Mouse (Mus musculus) T-helper 1 cell (primary cell): ENCODE measurements at regions not wholly inside any gene's neighbourhood (a gene's known extent, or its start where the extent isn't known, plus 50 kb on each side); places are given as distances from the start of the nearest gene placed in this dataset.

Experiments used
- in situ Hi-C: fragments of 300-600 bp; cut with MboI, MseI; formaldehyde crosslinking; loops from one replicate; pipeline ENCODE4 v1.15.1; 2025; ENCODE audit warnings: high pct_unique_total_duplicates

DNA sequence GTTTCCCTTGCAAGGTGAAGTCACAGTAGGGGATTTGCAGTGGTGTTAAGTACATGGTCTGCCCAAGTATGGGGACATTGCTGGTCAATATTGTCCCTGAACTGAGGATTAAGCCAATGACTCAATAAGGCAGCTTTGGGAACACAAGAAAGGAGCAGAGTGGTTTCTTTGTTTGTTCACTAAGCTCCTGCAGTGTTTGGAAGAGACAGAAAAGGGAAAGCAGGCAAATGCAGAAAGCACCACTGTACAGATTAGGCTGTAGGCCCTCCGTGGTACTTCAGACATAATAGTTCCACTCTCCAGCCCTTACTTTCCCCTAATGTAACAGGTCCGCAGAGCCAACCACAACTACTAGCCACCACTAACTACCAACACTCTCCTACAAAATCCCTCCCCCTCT lies 143.5 kb upstream of the Cpeb2 start:
- in situ Hi-C loops = no loop called here

DNA sequence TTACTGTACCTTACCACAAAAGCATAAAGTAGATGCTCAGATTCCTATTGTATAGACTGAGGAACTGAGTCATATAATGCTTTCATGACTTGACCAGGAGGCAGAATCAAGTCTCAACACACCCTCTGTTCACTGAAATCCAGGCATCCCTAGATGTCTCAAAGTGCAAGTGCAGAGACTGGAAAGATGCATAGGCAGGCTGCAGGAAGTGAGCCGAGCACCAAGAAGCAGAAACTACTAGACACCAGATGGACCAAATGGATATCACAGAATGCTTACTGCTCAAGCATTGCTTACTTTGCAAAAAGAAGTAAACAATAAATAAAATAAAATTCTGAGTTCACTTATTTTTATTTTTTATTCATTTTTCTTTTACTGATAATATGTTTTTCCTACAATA lies 143.0 kb upstream of the Cpeb2 start:
- in situ Hi-C loops = no loop called here

DNA sequence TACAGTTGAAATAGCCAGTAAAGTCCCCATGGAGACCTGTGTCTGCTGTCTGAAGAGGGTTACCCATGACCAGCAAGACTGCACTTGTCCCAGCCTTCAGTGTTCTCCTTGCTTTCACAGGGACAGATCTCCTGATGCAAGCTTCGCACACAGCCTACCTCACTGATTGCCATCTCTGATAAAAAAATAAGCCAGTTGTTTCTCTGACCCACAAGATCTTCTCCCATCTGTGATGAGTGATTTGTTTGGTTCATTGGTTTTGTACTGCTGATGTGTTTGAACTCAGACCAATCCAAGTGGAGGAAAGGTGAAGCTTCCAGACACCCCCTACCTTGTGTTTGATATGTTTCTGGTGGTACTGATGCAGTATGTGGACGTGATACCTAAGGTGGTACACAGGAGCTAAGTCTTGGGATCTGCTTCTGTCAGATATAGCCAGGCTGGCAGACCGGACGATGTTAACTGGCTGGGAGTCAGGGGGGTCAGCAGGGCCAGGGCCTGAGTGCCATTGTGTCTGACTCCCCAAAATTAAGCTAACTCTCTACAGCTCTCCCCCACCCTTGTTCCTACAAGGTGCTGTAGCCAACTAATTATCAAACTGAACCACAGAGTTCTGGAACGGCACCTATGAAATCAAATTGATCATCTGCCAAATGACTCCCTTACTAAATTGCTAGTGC lies 139.2 kb upstream of the Cpeb2 start:
- in situ Hi-C loops = no loop called here

DNA sequence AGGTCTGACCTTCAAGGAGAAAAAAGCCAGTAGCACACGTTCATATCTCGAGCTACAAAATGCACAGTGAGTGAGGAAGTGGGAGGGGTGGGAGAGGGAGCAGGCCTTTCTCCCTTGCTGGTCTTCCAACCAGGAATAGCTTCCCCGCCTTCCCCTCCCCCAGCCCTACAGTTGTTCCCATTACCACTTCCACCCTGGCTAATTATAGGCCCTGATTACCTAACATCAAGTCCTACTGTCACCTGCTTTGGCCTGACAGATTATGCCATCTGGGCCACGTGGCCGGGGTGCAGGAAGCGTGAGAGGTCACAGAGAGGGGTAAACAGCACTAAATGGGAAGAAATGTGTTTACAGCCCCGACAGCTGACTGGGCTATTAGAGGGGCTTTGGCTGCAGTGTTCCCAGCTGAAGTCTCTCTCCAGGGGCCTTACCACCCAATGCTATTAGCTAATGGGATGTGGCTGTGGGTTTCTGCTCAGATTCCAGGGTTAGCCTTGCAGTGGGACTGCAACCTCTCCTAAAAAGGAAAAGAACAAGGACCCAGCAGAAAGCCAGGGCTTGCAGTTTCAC lies 138.6 kb upstream of the Cpeb2 start:
- in situ Hi-C loops = no loop called here

DNA sequence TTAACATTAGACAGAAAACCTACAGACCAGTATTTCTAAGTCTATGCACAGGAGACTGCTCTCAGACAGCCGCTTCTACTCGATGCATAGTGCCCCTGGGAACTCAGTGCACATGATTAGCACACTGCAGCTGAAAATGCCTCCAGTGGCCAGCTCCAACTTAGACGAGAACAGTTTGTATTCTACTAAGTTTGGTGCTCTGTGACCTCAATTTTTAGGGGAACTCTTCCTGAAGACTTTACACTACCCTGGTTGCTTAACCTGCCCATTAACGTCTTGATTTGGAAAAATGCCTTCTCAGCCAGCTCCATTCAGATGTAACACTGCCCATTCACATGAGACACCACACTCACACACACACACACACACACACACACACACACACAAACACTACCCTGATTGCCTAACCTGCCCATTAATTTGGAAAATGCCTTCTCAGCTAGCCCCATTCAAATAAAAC lies 130.9 kb upstream of the Cpeb2 start:
- in situ Hi-C loops = no loop called here

DNA sequence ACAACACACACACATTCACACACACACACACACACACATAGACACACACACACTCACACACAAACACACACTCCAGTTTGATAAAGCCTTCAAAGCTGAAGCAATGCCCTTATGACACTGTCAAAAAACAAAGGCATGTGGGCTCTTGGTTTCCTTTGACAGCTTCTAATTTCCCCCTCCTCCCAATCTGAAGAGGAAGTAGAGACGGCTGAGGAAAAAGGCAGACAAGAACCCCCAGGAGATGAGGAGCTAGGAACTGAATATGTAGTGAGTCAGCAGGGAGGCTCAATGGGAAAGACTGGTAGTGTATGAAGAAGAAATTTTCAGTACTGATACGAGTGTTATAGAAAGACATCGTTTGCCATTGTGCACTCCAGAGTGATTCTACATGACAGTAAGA lies 130.4 kb upstream of the Cpeb2 start:
- in situ Hi-C loops = no loop called here

DNA sequence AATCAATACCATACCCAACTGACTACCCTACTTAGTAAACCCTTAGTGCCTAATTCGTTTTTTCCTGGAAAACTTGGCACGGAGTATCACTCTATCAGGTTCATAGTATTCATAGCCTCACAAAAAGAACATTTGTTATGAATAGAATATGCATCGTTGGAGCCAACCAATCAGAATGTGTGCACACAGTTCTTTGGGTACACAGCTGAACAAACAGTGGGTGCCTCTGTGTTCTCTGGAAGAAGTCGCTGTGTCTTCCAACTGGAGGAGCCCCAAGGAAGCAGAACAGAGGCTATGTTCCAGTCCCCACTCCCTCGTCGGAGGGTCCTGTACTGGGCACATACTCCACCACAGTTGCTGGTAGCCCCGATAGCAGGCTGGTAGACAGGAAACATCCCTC lies 129.2 kb upstream of the Cpeb2 start:
- in situ Hi-C loops = no loop called here

DNA sequence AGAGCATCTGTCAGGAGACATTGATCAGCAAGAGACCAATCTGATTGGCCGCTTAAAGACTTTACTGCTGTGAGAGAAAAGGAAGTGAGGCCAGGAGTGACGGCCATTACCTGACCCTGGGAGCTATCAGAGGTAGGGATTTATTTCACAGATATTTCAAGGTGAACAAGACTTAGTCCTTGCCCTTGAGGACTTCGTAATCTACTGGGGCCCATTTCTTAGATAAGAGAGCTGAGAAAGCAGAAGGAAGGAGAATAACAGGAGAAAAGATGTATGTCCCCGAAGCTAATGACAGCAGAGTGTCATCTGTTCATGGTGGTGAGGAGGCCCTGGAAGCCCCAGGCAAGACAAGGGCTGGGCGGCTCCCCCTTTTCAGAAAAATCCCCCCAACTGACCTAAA lies 127.4 kb upstream of the Cpeb2 start:
- in situ Hi-C loops = no loop called here

DNA sequence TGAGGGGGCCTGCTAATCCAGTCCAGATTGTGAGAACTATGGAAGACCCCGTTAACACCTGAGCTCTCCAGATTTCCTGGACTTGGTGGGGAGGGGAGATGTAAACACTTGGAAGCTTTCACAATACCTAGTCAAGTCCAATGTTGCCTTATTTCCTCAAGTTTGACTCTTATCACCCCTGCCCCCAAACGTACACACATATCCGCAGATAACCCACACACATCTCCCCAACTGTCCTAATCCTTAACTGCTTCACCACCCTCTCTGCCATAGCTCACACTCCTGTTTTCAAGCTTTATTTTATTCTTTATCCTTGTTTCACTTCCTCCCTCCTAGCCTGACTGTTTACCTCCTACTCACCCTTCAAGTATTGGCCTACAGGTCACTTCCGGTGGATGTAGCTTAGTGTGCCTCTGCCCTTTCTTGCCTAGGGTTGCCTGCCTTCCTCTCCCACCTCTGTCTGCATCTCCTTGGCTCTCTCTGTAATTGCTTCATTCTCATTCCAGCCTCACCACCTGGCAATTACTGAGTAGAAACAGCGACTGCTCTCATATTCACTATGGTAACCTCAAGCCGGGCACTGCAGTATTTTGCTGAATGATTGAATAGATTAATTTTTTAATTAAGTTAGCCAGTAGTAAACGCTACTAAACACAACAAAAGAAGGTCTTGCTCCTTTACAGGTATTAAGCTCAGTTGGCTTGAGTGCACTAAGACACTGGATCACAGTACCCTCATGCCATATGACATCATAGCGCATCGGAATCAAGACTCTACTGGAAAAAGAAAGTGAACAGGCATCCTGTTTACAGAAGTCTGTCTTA lies 125.3 kb upstream of the Cpeb2 start:
- in situ Hi-C loops = no loop called here

DNA sequence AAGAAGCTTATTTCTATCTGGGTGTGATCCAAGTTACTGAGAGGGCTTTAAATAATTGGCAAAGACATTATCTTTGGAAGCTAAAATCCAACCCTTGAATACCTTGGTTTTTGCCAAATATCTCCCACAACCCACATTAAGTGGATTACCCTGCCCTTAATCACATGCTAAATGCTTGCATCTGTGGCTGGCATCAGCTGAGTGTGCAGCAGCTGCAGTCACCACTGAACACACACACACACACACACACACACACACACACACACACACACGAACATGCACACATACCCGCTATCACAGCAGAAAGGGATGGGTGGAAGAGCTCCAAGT lies 124.7 kb upstream of the Cpeb2 start:
- in situ Hi-C loops = no loop called here

DNA sequence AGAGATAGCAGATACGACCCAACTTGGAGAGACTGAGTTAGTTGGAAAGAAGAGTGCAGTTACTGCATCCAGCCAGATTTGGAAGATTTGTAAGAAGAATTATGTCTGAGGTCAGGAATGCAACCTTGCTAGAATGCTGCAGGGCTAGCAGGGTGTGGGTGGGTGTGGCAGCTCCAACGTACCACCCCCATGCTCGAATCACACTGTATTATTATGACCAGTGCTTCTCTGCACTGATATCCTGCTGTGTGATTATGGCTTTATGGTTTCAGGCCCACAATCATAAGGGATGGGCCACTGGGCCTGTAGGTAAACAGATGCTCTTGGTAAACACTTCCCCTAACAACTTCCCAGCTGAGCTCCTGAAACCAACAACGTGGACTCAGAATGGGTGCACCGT lies 122.8 kb upstream of the Cpeb2 start:
- in situ Hi-C loops = no loop called here

DNA sequence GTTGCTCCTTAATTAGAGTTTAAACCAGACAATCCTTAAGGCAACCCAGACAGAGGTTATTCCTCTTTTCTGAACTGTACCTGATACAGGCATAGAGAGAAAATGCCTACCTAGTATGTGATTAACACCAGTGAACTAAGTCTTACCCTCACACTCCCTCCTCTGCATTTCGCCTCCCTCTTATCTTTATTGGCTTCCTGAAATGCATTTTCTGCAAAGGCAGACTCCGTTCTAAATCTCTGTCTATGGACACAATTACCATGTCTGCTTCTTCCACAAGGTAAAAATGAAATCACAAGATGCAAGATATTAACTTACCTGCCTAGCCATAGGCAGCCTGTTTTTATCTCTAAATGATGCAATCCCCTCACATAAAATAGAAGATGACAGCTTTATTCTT lies 121.2 kb upstream of the Cpeb2 start:
- in situ Hi-C loops = no loop called here

DNA sequence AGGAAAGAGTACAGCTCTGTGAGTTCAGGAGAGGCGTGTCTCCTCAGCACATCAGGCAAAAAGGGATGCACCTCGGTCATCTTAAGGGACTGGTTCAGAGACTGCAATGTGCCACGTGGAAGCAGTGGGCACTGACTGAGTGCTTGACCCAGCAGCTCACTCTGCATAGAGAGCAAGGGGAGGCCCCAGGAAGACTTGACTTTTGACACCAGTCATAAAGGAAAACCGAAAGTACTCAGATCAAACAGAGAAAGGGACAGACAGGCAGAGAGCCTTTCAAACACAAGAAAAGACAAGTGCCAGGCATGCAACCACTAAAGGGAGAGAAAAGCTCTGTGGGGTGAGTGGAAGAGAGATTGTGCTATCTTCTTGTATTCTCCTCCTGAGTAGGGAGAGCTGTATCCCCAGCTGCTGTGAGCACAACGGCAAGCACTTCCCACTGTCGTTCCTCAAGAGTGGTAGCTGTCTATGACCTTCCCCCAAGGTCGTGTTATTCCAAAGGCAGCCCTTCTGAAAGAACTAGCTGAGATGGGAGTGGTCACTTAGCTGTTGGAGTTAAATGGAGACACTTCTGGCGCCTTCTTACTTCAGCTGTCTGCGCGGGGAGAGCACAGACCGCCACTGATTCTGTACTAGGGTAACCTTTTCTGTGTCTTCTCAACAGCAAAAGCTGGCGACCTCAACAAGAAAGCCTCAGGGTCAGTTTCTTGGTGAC lies 119.4 kb upstream of the Cpeb2 start:
- in situ Hi-C loops = no loop called here

DNA sequence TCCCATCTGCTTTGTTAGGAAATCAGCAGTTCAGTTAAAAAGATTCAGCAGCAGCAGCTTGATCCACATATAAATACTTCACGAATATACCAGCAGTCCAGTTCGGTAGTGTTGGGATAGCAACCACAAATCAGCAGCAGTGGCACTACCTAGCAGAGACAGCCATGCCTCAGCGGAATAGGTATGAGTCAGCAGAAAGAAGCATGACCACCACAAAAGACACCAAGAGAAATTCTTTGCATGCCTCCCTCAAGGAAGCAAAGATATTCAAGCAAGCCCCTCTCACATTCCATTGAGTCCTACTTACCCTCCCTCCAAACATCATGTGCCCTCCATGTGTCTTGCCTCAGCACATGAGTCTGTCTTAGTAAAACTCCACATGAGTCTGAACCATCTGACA lies 117.5 kb upstream of the Cpeb2 start:
- in situ Hi-C loops = no loop called here

DNA sequence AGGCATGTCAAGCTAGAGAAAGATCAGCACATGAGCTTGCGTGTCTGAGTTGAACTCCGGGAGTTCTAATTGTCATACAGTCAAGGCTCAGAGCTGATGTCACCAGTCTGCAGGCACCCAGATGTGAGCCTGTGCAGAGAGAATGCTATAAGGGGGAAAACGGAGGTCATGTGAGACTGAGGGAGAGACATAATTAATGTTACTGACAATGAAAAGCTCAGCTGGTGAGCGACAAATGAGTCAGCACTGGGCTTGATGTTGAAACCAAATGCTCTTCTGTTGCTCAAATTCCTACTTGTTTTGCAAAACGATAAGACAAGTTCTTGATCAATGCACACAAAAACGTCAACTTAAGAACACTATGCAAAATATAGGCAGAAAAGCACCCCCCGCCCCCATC lies 116.1 kb upstream of the Cpeb2 start:
- in situ Hi-C loops = no loop called here

DNA sequence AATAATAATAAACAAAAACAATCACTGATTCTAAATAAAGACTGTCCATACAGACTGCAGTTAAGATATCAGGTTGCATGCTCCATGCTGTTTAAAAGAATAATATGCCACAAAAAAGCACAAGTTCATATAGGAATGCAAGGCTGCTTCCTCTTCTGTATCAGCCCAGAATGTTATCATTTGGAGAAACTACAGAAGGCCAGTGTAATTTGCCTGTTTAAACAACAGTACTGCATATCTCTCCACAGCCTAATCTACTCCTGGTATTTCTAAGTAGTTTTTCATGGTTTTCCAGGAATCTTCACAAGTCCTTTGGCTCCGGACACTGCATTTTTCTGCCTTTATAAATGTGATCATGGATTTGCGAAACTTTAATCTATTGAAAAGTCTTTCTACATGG lies 111.9 kb upstream of the Cpeb2 start:
- in situ Hi-C loops = no loop called here

DNA sequence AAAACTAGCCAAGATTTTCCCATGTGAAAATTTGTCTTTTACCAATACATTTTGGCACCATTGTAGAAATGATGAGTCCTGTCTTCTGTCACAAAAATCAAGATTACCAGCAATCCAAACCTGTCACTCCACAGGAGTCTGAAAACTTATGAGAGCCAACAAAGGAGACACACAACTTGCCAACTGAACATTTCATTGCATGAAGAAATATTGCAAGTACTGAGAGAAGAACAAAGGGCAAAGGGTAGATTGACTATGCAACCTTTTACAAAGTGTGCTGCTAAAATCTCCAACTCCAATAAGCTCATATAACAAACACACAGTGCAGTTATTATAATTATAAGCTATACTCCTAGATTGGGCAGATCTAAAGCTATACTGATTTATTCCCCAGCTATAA lies 108.7 kb upstream of the Cpeb2 start:
- in situ Hi-C loops = no loop called here

DNA sequence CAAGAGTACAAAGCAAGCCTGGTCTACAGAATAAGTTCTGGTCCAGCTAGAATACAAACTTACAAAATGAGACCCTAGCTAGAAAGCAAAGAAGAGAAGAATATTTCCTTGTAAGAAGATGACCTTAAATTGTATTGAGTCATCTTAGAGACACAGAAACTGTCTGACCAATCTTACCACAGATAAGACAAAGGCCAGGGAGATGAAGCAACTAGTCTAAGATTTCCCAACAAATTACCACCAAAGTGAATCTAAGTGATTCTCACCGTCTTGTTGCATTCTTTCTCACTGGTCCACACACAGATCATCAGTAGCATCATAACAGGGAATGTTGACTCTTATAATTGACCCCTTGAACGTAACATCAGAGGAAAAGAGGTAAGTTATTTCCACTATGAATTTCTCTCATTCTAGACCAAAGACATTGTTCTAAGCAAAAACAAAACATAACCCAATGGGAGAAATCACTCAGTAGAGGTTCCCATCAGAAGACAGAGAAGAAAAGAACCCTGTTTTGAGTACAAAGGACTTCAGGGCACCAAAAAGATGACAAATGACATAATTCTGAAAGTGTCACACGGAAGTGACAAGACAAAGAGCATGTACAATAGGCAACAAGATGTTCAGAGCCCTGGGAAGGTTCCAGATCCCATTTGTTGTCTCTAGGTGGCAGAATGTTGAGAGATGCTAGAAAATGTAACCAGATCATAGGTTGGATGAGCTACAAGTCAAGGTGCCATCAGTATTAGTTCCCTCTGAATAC lies 107.0 kb upstream of the Cpeb2 start:
- in situ Hi-C loops = no loop called here

DNA sequence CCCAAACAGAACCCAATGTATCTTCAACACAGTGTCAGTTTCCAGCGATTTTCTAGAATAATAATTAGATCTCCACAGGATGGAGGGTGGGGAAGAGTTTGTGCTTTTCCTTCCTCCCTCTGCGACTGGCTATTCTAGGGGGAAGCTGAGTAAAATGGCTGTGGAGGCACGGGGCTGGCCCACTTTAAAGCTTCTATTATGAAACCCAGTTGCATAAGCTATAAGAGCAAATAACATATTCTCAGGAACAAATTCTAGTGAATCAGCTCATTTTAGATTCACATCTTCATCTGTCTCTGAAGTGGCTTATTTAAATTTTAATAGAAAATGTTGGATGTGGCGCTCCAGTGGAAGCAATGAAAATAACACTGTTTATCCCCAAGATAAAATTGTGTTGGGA lies 102.6 kb upstream of the Cpeb2 start:
- in situ Hi-C loops = no loop called here

DNA sequence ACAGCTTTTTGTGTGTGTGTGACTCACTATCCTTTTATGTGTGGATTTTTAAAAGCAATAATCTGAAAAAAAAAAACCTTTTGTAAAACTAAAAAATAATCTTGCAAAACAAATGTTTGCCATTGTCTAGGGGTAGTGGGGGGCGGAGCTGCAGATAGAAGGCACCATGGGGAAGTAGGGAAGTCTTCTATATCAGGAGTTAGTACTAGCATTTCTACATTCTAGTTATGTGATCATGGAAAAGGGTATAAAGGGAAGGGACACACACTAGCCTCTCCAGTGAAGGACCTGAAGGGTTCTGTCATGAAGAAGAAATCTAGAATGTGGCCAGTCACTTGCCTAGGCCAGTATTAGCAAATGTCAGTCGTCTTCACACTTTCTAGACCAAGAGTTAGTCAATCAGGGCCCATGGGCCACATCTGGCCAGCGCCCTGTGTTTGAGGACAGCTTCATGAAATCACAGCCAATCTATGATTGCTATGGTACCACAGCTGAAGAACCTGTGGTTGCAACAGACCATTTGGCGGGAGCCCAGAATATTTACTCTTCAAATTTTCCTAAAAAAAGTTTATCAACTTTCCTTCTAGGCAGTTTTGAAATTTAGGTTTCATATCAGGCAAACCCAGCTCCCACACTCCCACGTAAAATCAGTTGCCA lies 101.9 kb upstream of the Cpeb2 start:
- in situ Hi-C loops = no loop called here

DNA sequence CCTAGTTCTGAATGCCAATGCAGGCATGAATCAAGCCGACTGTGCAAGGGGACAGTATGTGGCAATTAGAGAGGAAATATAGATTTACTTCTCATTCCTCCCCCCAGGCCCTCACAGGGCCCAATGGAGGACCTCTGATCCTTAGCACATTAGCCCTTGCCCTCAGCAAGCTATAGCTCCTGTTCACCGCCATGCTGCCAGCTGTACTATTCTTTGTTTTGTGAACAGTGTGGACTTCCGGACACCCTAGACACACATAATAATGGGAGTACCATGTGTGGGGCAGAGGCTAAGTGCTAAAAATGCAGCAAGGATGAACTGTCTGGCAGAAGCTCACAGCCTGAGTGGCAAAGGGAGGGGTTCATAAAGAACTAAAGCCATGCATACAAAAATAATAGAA lies 99.3 kb upstream of the Cpeb2 start:
- in situ Hi-C loops = no loop called here
